Mouse (Mus musculus) liver, embryonic 18 days (tissue): ENCODE data around the gene Pygm. TPM values are rescaled to one million over a fixed set of nuclear protein-coding genes. Genes with fewer than 3 reads are reported as not detected.

Source experiments
- polyA plus RNA-seq: library from polyadenylated mRNA; depleted of rRNA; stranded (reverse); fragments of >200 nt; gene quantifications from 2 replicates; pipeline ENCODE4 v1.2.3, GENCODE M21; 2012; rRNA removed

Gene Pygm
- polyA plus RNA-seq = 3.5 and 4.3 TPM in 2 replicates

GRCm38 (mm10) chr19:6384128-6384527 is at the start of gene Pygm:
Gene Pygm (plus strand): TSS chr19:6384399.

DNA sequence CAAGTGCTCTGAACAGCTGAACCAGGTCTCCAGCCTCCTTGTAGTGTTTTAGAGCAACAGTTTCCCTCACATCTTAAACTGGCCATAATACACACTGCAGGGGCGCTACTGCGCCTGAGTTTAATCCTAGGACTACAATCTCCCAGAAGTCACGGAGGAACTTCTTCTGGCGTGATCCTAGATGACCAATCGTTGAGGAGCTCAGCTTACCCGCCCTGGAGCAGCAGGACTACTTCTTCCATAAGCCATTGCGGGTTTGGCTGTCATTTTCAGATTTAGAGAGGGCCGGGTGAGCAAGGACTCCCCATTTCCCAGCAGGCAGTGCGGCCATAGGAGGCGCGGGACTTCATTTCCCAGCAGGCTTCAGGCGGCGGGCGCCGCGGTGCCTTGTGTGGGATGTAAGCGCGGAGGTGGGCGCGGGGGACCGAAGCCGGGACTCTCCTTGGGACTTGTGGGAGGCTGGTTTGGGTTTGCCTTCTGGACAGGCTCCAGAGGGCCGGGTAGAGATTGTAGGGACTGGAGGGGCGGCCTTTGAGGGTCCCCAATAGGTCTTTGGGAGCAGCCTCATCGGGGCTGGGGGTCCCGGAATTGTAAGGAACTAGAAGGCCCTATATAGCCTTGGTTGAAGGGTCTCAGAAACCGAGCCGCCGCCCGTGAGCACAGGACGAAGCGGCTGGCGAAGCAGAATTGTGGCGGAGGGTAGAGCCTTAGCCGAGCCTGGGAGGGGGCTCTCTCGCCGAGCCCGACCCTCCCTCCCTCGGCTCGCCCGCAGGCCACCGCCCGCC is 49.3 kb upstream of the Pygm start, which contains the start of gene Men1:
Men1 (plus strand) TSS at position 307 of the 785 bp plus-strand sequence.

GRCm38 (mm10) chr19:6340524-6341452 is 43.4 kb upstream of the Pygm start, which contains the start of gene Map4k2:
Gene Map4k2 (plus strand): TSS chr19:6341135.

GRCm38 (mm10) chr19:6363411-6364240 is 20.6 kb upstream of the Pygm start, which contains the start of gene Sf1:
Gene Sf1 (plus strand): TSS chr19:6363690.

DNA sequence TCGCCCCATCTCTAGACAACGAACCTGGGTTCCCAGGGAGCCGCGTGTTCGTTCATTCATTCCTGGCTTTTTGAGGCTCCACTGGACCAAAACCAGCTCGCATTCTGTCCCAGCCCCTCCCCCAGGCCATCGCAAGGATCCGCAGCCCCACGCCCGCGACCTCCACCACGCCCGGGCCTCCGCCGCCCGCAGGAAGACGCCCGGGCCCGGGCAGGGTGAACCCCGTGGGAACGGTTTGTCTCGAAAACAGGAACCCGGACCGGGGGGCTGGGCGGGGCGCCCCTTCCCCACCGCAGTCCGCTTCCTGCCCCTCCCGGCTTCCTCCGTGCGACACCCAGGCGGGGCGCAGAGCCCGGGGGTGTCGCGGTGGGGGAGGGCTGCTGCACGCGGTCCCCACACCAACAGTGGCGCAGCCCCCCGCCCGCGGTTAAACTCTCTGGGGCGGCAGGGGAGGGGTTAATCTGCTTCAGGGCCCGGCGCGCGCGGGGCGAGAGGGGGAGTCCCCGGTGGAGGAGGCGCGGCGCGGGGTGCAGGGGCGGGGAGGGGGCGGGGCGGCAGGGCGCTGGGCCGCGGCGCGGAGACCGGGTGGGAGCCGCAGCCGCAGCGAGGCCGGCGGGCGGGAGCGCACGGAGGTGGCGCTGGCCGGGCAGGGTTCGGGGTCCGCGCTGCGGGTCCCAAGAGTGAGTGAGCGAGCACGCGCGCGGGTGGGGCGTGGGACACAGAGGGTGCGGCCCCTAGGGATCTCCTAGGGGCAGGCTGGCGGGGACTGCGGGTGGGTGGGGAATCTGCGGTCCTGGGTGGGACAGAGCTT is 15.3 kb downstream of the Pygm start, which contains the start of gene Rasgrp2:
Rasgrp2 (plus strand) TSS at position 56 of the 811 bp plus-strand sequence.

DNA sequence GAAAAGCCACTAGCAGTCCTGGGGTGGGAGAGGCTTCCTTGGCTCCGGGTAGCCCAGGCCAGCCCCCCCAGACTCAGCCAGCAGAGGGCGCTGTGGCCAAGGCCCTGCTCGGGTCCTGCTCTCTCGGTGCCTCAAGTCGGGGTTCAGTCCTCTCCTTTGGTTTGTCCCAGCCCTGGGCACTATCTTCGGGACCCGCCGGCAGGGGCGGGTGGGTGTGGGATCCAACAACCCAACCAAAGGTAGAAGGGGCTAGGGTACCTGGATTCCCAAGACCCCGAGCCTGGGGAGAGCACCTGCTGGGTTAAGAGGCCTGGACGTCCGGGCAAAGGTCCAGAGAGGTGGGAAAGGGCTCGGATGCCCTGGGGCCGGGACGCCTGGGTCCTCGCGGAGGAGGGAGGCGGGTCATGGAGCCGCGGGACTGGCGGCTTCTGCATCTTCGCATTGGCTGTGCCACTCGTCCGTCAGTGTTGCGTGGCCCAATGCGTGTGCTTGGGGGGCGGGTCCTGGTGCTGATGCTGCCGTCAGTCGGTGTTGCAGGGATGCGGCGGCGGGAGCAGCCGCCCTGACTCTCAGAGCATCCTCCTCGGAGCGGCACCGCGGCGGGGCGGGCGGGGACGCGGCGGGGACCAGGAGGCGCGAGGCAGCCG is 34.2 kb downstream of the Pygm start, which contains the start of gene Nrxn2:
Nrxn2 (plus strand) TSS at position 499 of the 647 bp plus-strand sequence.

Other genes with a start within 250 kb of the Pygm start
- 1.4 and 1.5 TPM in 2 replicates for gene Batf2, start 243.4 kb upstream of the Pygm start, polyA plus RNA-seq
- gene Arl2, start 242.9 kb upstream of the Pygm start, polyA plus RNA-seq = 16.7 and 18.5 TPM in 2 replicates
- 0.05 TPM in 2 replicates for gene Majin, start 200.0 kb upstream of the Pygm start, polyA plus RNA-seq
- not detected in 2 replicates for gene Gpha2, start 158.0 kb upstream of the Pygm start, polyA plus RNA-seq
- gene Ppp2r5b, start 148.5 kb upstream of the Pygm start, polyA plus RNA-seq = 4.8 and 5.2 TPM in 2 replicates
- gene Atg2a, start 142.7 kb upstream of the Pygm start, polyA plus RNA-seq = 5.6 and 6.8 TPM in 2 replicates
- 57.5 and 76.1 TPM in 2 replicates for gene Ehd1, start 107.7 kb upstream of the Pygm start, polyA plus RNA-seq
- gene Cdc42bpg, start 77.9 kb upstream of the Pygm start, polyA plus RNA-seq = 4.2 and 5.4 TPM in 2 replicates
- 16.8 and 18.1 TPM in 2 replicates for gene Men1, start 49.4 kb upstream of the Pygm start, polyA plus RNA-seq
- 29.5 and 37.2 TPM in 2 replicates for gene Map4k2, start 43.3 kb upstream of the Pygm start, polyA plus RNA-seq
- 43.1 and 53.9 TPM in 2 replicates for gene Sf1, start 20.7 kb upstream of the Pygm start, polyA plus RNA-seq
- gene Rasgrp2, start 14.9 kb downstream of the Pygm start, polyA plus RNA-seq = 80.4 and 84.1 TPM in 2 replicates
- gene Nrxn2, start 34.3 kb downstream of the Pygm start, polyA plus RNA-seq = 0.39 and 0.82 TPM in 2 replicates
- gene Slc22a12, start 158.6 kb downstream of the Pygm start, polyA plus RNA-seq = 0.01 and 0.04 TPM in 2 replicates